Mouse (Mus musculus) heart, embryonic 12.5 days (tissue): ENCODE measurements around the gene Yes1. TPM values are rescaled to one million over a fixed set of nuclear protein-coding genes. Genes with fewer than 3 reads are reported as not detected.

Source experiments
- ATAC-seq: fragments of 200-750 bp; cut with Nextera tagmentation; 2 replicates; pipeline ENCODE4 v1.8.0; 2017; ENCODE audit warnings: moderate TSS enrichment, moderate library complexity; ENCODE audit not compliant: insufficient number of reproducible peaks, low FRiP score
- H3K27ac ChIP-seq: fragments of 300-500 bp; sonication (generic); 2 replicates; pipeline ENCODE4 v1.5.1; 2016; ENCODE audit warnings: mild to moderate bottlenecking, moderate library complexity; ENCODE audit not compliant: poor library complexity, severe bottlenecking
- H3K27me3 ChIP-seq: fragments of 300-500 bp; sonication (generic); replicated peaks from 2 replicates; pipeline ENCODE4 v1.6.1; 2016; ENCODE audit warnings: mild to moderate bottlenecking, moderate library complexity
- H3K36me3 ChIP-seq: fragments of 300-500 bp; sonication (generic); 2 replicates; pipeline ENCODE4 v1.6.1; 2016; ENCODE audit warnings: mild to moderate bottlenecking, moderate library complexity
- H3K4me1 ChIP-seq: fragments of 300-500 bp; sonication (generic); replicated peaks from 2 replicates; pipeline ENCODE4 v1.6.1; 2016; ENCODE audit warnings: mild to moderate bottlenecking
- H3K4me2 ChIP-seq: fragments of 300-500 bp; sonication (generic); 2 replicates; pipeline ENCODE4 v1.6.1; 2016; ENCODE audit warnings: mild to moderate bottlenecking, moderate library complexity
- H3K4me3 ChIP-seq: fragments of 300-500 bp; sonication (generic); 2 replicates; pipeline ENCODE4 v1.5.1; 2016; ENCODE audit warnings: mild to moderate bottlenecking
- H3K9ac ChIP-seq: fragments of 300-500 bp; sonication (generic); 2 replicates; pipeline ENCODE4 v1.6.1; 2016; ENCODE audit warnings: mild to moderate bottlenecking, moderate library complexity
- H3K9me3 ChIP-seq: fragments of 300-500 bp; sonication (generic); replicated peaks from 2 replicates; pipeline ENCODE4 v1.6.1; 2016; ENCODE audit warnings: mild to moderate bottlenecking, moderate library complexity
- WGBS: fragments of 180-500 bp; shearing (Covaris S2); methylation state at CpG from one replicate; pipeline ENCODE4 v1.1.7; 2016; 5-methylcytosine and 5-hydroxymethylcytosine counted together
- polyA plus RNA-seq: library from polyadenylated mRNA; unstranded; fragments of >200 nt; fragmentation: Nextera tagmentation; extraction: Ambion mirVana; gene quantifications from 2 replicates; pipeline ENCODE4 v1.2.1, GENCODE M21; 2016

Yes1 gene
- 32.0 and 33.3 TPM in 2 replicates for polyA plus RNA-seq

- H3K27ac ChIP-seq = peak within 1 kb of the TSS; percentile 96
Observed at GRCm38 (mm10) chr5:32610801-32611340, at the start of gene Yes1. Yes1 (plus strand) TSS chr5:32611171.

GRCm38 (mm10) chr5:32564697-32565096 is 46.3 kb upstream of the Yes1 start:
- Histone ChIP-seq H3K4me2 (no peak overlapping the region), H3K27me3 (no peaks in the 10 kb centered on the region), H3K9me3 (no peaks in the 10 kb centered on the region), H3K4me1 (0 out of 2 replicates have a peak, but pooled peaks cover 5% of the 10 kb centered on the region), H3K4me3 (no peak overlapping the region), H3K27ac (no peak overlapping the region), H3K36me3 (no peaks in the 10 kb centered on the region), H3K9ac (no peak overlapping the region)
- 0% methylated on average over 1 of the region's 1 CpGs for WGBS
- no peak for ATAC-seq

More at GRCm38 (mm10) chr5:32610801-32611340, at the start of gene Yes1:
- Histone ChIP-seq H3K4me2 (peak within 1 kb of the TSS; percentile 75), H3K9me3 (no peaks in the 10 kb centered on the region), H3K4me3 (peak within 1 kb of the TSS; percentile 87), H3K36me3 (no peaks in the 10 kb centered on the region), H3K9ac (peak within 1 kb of the TSS; percentile 94), H3K4me1 (peaks cover 16% of the 10 kb centered on the region), H3K27me3 (no peaks in the 10 kb centered on the region)
- 1% methylated on average over 62 of the region's 69 CpGs for WGBS
- peak; percentile 97 for ATAC-seq

- Histone ChIP-seq H3K9ac (no peak overlapping the region), H3K36me3 (no peaks in the 10 kb centered on the region), H3K27ac (no peak overlapping the region), H3K4me3 (no peak overlapping the region), H3K9me3 (no peaks in the 10 kb centered on the region), H3K27me3 (no peaks in the 10 kb centered on the region), H3K4me2 (no peak overlapping the region), H3K4me1 (no peaks in the 10 kb centered on the region)
- WGBS = 79% methylated on average over 5 of the region's 5 CpGs
- no peak for ATAC-seq
Observed at GRCm38 (mm10) chr5:32571802-32572201, 39.2 kb upstream of the Yes1 start.

GRCm38 (mm10) chr5:32588136-32588535 is 22.8 kb upstream of the Yes1 start:
- ATAC-seq = no peak
- Histone ChIP-seq H3K27me3 (no peaks in the 10 kb centered on the region), H3K36me3 (no peaks in the 10 kb centered on the region), H3K9ac (no peak overlapping the region), H3K4me1 (no peaks in the 10 kb centered on the region), H3K4me3 (no peak overlapping the region), H3K27ac (no peak overlapping the region), H3K9me3 (peaks cover 3% of the 10 kb centered on the region; the same call in 1 of the 2 replicates), H3K4me2 (no peak overlapping the region)
- 15% methylated on average over 5 of the region's 5 CpGs for WGBS

- no peaks in the 10 kb centered on the region for H3K9me3 ChIP-seq
- no peaks in the 10 kb centered on the region for H3K36me3 ChIP-seq
- H3K4me3 ChIP-seq = no peak overlapping the region
- no peaks in the 10 kb centered on the region for H3K27me3 ChIP-seq
- H3K4me2 ChIP-seq = no peak overlapping the region
- no peak overlapping the region for H3K27ac ChIP-seq
- no peak for ATAC-seq
- no peak overlapping the region for H3K9ac ChIP-seq
- 14% methylated on average over 4 of the region's 4 CpGs for WGBS
- H3K4me1 ChIP-seq = no peaks in the 10 kb centered on the region
Observed at GRCm38 (mm10) chr5:32593793-32594192, 17.2 kb upstream of the Yes1 start.

GRCm38 (mm10) chr5:32594358-32594757 is 16.6 kb upstream of the Yes1 start:
- H3K4me1 ChIP-seq = no peaks in the 10 kb centered on the region
- H3K4me2 ChIP-seq = no peak overlapping the region
- no peak overlapping the region for H3K9ac ChIP-seq
- H3K4me3 ChIP-seq = no peak overlapping the region
- H3K27me3 ChIP-seq = no peaks in the 10 kb centered on the region
- H3K36me3 ChIP-seq = no peaks in the 10 kb centered on the region
- no peaks in the 10 kb centered on the region for H3K9me3 ChIP-seq
- 0 out of 2 replicates have a peak, but pooled peaks have one; percentile 15 for ATAC-seq
- no peak overlapping the region; the same call in 1 of the 2 replicates for H3K27ac ChIP-seq
- WGBS = 66% methylated on average over 5 of the region's 5 CpGs

GRCm38 (mm10) chr5:32605911-32606310 is 5.1 kb upstream of the Yes1 start:
- Histone ChIP-seq H3K4me2 (no peak overlapping the region), H3K27me3 (no peaks in the 10 kb centered on the region), H3K4me3 (no peak overlapping the region), H3K36me3 (no peaks in the 10 kb centered on the region), H3K4me1 (peaks cover 3% of the 10 kb centered on the region; the same call in 1 of the 2 replicates), H3K27ac (no peak overlapping the region), H3K9me3 (no peaks in the 10 kb centered on the region), H3K9ac (no peak overlapping the region)
- no peak for ATAC-seq
- 64% methylated on average over 1 of the region's 1 CpGs for WGBS

GRCm38 (mm10) chr5:32607776-32608355 is 3.1 kb upstream of the Yes1 start:
- Histone ChIP-seq H3K27me3 (no peaks in the 10 kb centered on the region), H3K9ac (no peak overlapping the region), H3K27ac (peak overlapping the region; percentile 78), H3K4me3 (no peak overlapping the region), H3K36me3 (no peaks in the 10 kb centered on the region), H3K4me1 (peaks cover 3% of the 10 kb centered on the region; the same call in 1 of the 2 replicates), H3K4me2 (no peak overlapping the region), H3K9me3 (no peaks in the 10 kb centered on the region)
- 13% methylated on average over 2 of the region's 2 CpGs for WGBS
- ATAC-seq = no peak; the same call in 1 of the 2 replicates

- H3K9me3 ChIP-seq = no peaks in the 10 kb centered on the region
- no peaks in the 10 kb centered on the region for H3K27me3 ChIP-seq
- no peak overlapping the region for H3K4me3 ChIP-seq
- no peak overlapping the region for H3K4me2 ChIP-seq
- H3K36me3 ChIP-seq = no peaks in the 10 kb centered on the region
- peaks cover 3% of the 10 kb centered on the region; the same call in 1 of the 2 replicates for H3K4me1 ChIP-seq
- no peak overlapping the region for H3K9ac ChIP-seq
- WGBS = 66% methylated on average over 4 of the region's 4 CpGs
- ATAC-seq = no peak
- H3K27ac ChIP-seq = peak overlapping the region; percentile 78
Observed at GRCm38 (mm10) chr5:32608516-32608915, 2.5 kb upstream of the Yes1 start.

- Histone ChIP-seq H3K9ac (peak overlapping the region; percentile 94), H3K36me3 (no peaks in the 10 kb centered on the region), H3K27me3 (no peaks in the 10 kb centered on the region), H3K4me3 (peak overlapping the region; percentile 87), H3K27ac (peak overlapping the region; percentile 96), H3K4me2 (peak overlapping the region; percentile 75), H3K9me3 (no peaks in the 10 kb centered on the region), H3K4me1 (peaks cover 14% of the 10 kb centered on the region)
- peak; percentile 20; the same call in 1 of the 2 replicates for ATAC-seq
- 15% methylated on average over 21 of the region's 21 CpGs for WGBS
Observed at GRCm38 (mm10) chr5:32610064-32610800, 739 bp upstream of the Yes1 start.

GRCm38 (mm10) chr5:32611341-32611961 is 480 bp downstream of the Yes1 start:
- ATAC-seq = peak; percentile 66
- H3K4me2 ChIP-seq = peak overlapping the region; percentile 75
- H3K36me3 ChIP-seq = no peaks in the 10 kb centered on the region
- peaks cover 16% of the 10 kb centered on the region for H3K4me1 ChIP-seq
- H3K4me3 ChIP-seq = peak overlapping the region; percentile 87
- WGBS = under 1% methylated on average over 53 of the region's 54 CpGs
- no peaks in the 10 kb centered on the region for H3K9me3 ChIP-seq
- no peaks in the 10 kb centered on the region for H3K27me3 ChIP-seq
- H3K9ac ChIP-seq = peak overlapping the region; percentile 94
- H3K27ac ChIP-seq = peak overlapping the region; percentile 96
